Mouse (Mus musculus) limb, embryonic 11.5 days (tissue): ENCODE measurements around the gene Pbrm1. TPM values are rescaled to one million over a fixed set of nuclear protein-coding genes. Genes with fewer than 3 reads are reported as not detected.

ENCODE experiments used
- ATAC-seq: fragments of 200-750 bp; cut with Nextera tagmentation; 2 replicates; pipeline ENCODE4 v1.8.0; 2017; ENCODE audit warnings: low read depth; ENCODE audit not compliant: insufficient number of reproducible peaks, low FRiP score, low TSS enrichment
- DNase-seq: peaks from one replicate; pipeline ENCODE4 v3.0.0-alpha.2; 2015; ENCODE audit warnings: low spot score
- H3K27ac ChIP-seq: fragments of 300-500 bp; sonication (generic); replicated peaks from 2 replicates; pipeline ENCODE4 v1.5.1; 2014; ENCODE audit warnings: low read depth, mild to moderate bottlenecking, low read length
- H3K27me3 ChIP-seq: fragments of 300-500 bp; sonication (generic); 2 replicates; pipeline ENCODE4 v1.6.1; 2014; ENCODE audit warnings: mild to moderate bottlenecking, low read length, mixed read lengths; ENCODE audit not compliant: control insufficient read depth, insufficient read depth
- H3K36me3 ChIP-seq: fragments of 300-500 bp; sonication (generic); 2 replicates; pipeline ENCODE4 v1.6.1; 2014; ENCODE audit warnings: mild to moderate bottlenecking, low read length, moderate library complexity, mixed read lengths; ENCODE audit not compliant: control insufficient read depth, insufficient read depth
- H3K4me1 ChIP-seq: fragments of 300-500 bp; sonication (generic); 2 replicates; pipeline ENCODE4 v1.6.1; 2014; ENCODE audit warnings: low read length, mixed read lengths; ENCODE audit not compliant: control insufficient read depth, insufficient read depth
- H3K4me2 ChIP-seq: fragments of 300-500 bp; sonication (generic); 2 replicates; pipeline ENCODE4 v1.6.1; 2014; ENCODE audit warnings: low read depth, mild to moderate bottlenecking, moderate library complexity; ENCODE audit not compliant: severe bottlenecking
- H3K4me3 ChIP-seq: fragments of 300-500 bp; sonication (generic); 2 replicates; pipeline ENCODE4 v1.5.1; 2014; ENCODE audit warnings: low read depth, low read length
- H3K9ac ChIP-seq: fragments of 300-500 bp; sonication (generic); 2 replicates; pipeline ENCODE4 v1.6.1; 2014; ENCODE audit warnings: mild to moderate bottlenecking, low read length
- H3K9me3 ChIP-seq: fragments of 300-500 bp; sonication (generic); 2 replicates; pipeline ENCODE4 v1.6.1; 2016; ENCODE audit warnings: low read length; ENCODE audit not compliant: control insufficient read depth
- WGBS: fragments of 180-500 bp; shearing (Covaris S2); extraction: QIAGEN DNeasy Blood & Tissue Kit; methylation state at CpG from one replicate; pipeline ENCODE4 v1.1.7; 2014; 5-methylcytosine and 5-hydroxymethylcytosine counted together
- polyA plus RNA-seq: library from polyadenylated mRNA; unstranded; fragments of >200 nt; fragmentation: Nextera tagmentation; extraction: Ambion mirVana; gene quantifications from 2 replicates; pipeline ENCODE4 v1.2.1, GENCODE M21; 2014

Pbrm1 gene
- polyA plus RNA-seq, 1 experiment from 2014 or later = 136 TPM

- ATAC-seq (no peak), DNase-seq (no peak)
- Histone ChIP-seq H3K4me3 (no peak overlapping the region), H3K4me2 (no peak overlapping the region), H3K27ac (no peak overlapping the region), H3K27me3 (no peaks in the 10 kb centered on the region), H3K9ac (no peak overlapping the region), H3K36me3 (peaks cover 16% of the 10 kb centered on the region), H3K9me3 (no peaks in the 10 kb centered on the region), H3K4me1 (no peaks in the 10 kb centered on the region)
- WGBS = 95% methylated on average over 5 of the region's 5 CpGs
Measured at GRCm38 (mm10) chr14:31045296-31045695, 26.4 kb downstream of the Pbrm1 start.

GRCm38 (mm10) chr14:31045817-31046216 lies 26.9 kb downstream of the Pbrm1 start:
- H3K4me2 ChIP-seq = no peak overlapping the region
- no peak overlapping the region for H3K27ac ChIP-seq
- no peaks in the 10 kb centered on the region for H3K4me1 ChIP-seq
- 89% methylated on average over 1 of the region's 1 CpGs for WGBS
- DNase-seq (no peak), ATAC-seq (no peak)
- H3K27me3 ChIP-seq = no peaks in the 10 kb centered on the region
- no peaks in the 10 kb centered on the region for H3K9me3 ChIP-seq
- no peak overlapping the region for H3K4me3 ChIP-seq
- peaks cover 16% of the 10 kb centered on the region for H3K36me3 ChIP-seq
- no peak overlapping the region for H3K9ac ChIP-seq

- DNase-seq = no peak
- H3K4me3 ChIP-seq = no peak overlapping the region
- H3K36me3 ChIP-seq = peaks cover 17% of the 10 kb centered on the region
- 79% methylated on average over 1 of the region's 1 CpGs for WGBS
- ATAC-seq = no peak
- no peak overlapping the region for H3K4me2 ChIP-seq
- H3K27ac ChIP-seq = no peak overlapping the region
- H3K9ac ChIP-seq = no peak overlapping the region
- no peaks in the 10 kb centered on the region for H3K4me1 ChIP-seq
- H3K9me3 ChIP-seq = no peaks in the 10 kb centered on the region
- H3K27me3 ChIP-seq = no peaks in the 10 kb centered on the region
Measured at GRCm38 (mm10) chr14:31062277-31062676, 43.3 kb downstream of the Pbrm1 start.

GRCm38 (mm10) chr14:31069086-31069733 lies 50.3 kb downstream of the Pbrm1 start:
- H3K27me3 ChIP-seq = no peaks in the 10 kb centered on the region
- no peaks in the 10 kb centered on the region for H3K4me1 ChIP-seq
- H3K4me3 ChIP-seq = no peak overlapping the region
- H3K4me2 ChIP-seq = no peak overlapping the region
- 97% methylated on average over 4 of the region's 4 CpGs for WGBS
- H3K36me3 ChIP-seq = peaks cover 15% of the 10 kb centered on the region
- no peak overlapping the region for H3K27ac ChIP-seq
- H3K9ac ChIP-seq = no peak overlapping the region
- DNase-seq (no peak), ATAC-seq (no peak)
- H3K9me3 ChIP-seq = no peaks in the 10 kb centered on the region

GRCm38 (mm10) chr14:31078597-31079208 lies 59.8 kb downstream of the Pbrm1 start:
- no peak for ATAC-seq
- Histone ChIP-seq H3K36me3 (peaks cover 18% of the 10 kb centered on the region), H3K4me3 (no peak overlapping the region), H3K9ac (no peak overlapping the region), H3K4me1 (no peaks in the 10 kb centered on the region), H3K27me3 (no peaks in the 10 kb centered on the region), H3K27ac (no peak overlapping the region), H3K4me2 (no peak overlapping the region), H3K9me3 (no peaks in the 10 kb centered on the region)
- WGBS = 98% methylated on average over 3 of the region's 3 CpGs
- DNase-seq = no peak

- H3K9me3 ChIP-seq = no peaks in the 10 kb centered on the region
- H3K27me3 ChIP-seq = no peaks in the 10 kb centered on the region
- WGBS = 93% methylated on average over 3 of the region's 3 CpGs
- DNase-seq (no peak), ATAC-seq (no peak)
- no peak overlapping the region for H3K9ac ChIP-seq
- H3K4me2 ChIP-seq = no peak overlapping the region
- no peak overlapping the region for H3K4me3 ChIP-seq
- H3K4me1 ChIP-seq = no peaks in the 10 kb centered on the region
- no peak overlapping the region for H3K27ac ChIP-seq
- peaks cover 15% of the 10 kb centered on the region for H3K36me3 ChIP-seq
Measured at GRCm38 (mm10) chr14:31079313-31080028, 60.5 kb downstream of the Pbrm1 start.

GRCm38 (mm10) chr14:31081147-31081546 lies 62.2 kb downstream of the Pbrm1 start:
- H3K4me2 ChIP-seq = no peak overlapping the region
- ATAC-seq (no peak), DNase-seq (no peak)
- no peaks in the 10 kb centered on the region for H3K27me3 ChIP-seq
- H3K36me3 ChIP-seq = peaks cover 15% of the 10 kb centered on the region
- no peaks in the 10 kb centered on the region for H3K9me3 ChIP-seq
- no peak overlapping the region for H3K27ac ChIP-seq
- H3K4me1 ChIP-seq = no peaks in the 10 kb centered on the region
- H3K4me3 ChIP-seq = no peak overlapping the region
- no peak overlapping the region for H3K9ac ChIP-seq

GRCm38 (mm10) chr14:31087433-31087832 lies 68.5 kb downstream of the Pbrm1 start:
- ATAC-seq = no peak
- no peak overlapping the region for H3K4me2 ChIP-seq
- no peaks in the 10 kb centered on the region for H3K9me3 ChIP-seq
- no peak overlapping the region for H3K9ac ChIP-seq
- no peak overlapping the region for H3K27ac ChIP-seq
- no peak overlapping the region for H3K4me3 ChIP-seq
- no peak for DNase-seq
- H3K4me1 ChIP-seq = no peaks in the 10 kb centered on the region
- H3K27me3 ChIP-seq = no peaks in the 10 kb centered on the region
- 86% methylated on average over 6 of the region's 6 CpGs for WGBS
- H3K36me3 ChIP-seq = peaks cover 18% of the 10 kb centered on the region
